Mouse (Mus musculus) erythroblast, embryonic 14.5 days (primary cell): Measurements from ENCODE around the gene Ivns1abp. TPM values are rescaled to one million over a fixed set of nuclear protein-coding genes. Genes with fewer than 3 reads are reported as not detected.
"Not testable (repeated sequence)": the region's sequence is repeated elsewhere in the genome, so short reads cannot be mapped to it uniquely, and the experiment has no call there.

ENCODE experiments used
- H3K27me3 ChIP-seq: 2 replicates; pipeline ENCODE4 v1.6.1; 2012; ENCODE audit warnings: inconsistent platforms; ENCODE audit not compliant: control insufficient read depth
- H3K36me3 ChIP-seq: 2 replicates; pipeline ENCODE4 v1.6.1; 2012; ENCODE audit warnings: mild to moderate bottlenecking, inconsistent platforms; ENCODE audit not compliant: control insufficient read depth
- H3K4me1 ChIP-seq: 2 replicates; pipeline ENCODE4 v1.6.1; 2012; ENCODE audit warnings: inconsistent platforms; ENCODE audit not compliant: control insufficient read depth
- H3K4me3 ChIP-seq: replicated peaks from 2 replicates; pipeline ENCODE3; 2012; ENCODE audit warnings: moderate library complexity, mild to moderate bottlenecking, inconsistent platforms
- H3K9me3 ChIP-seq: 2 replicates; pipeline ENCODE4 v1.6.1; 2012; ENCODE audit warnings: low read length, inconsistent platforms, mixed read lengths; ENCODE audit not compliant: control insufficient read depth
- GATA1 ChIP-seq: IDR thresholded peaks from 2 replicates; pipeline ENCODE4 v1.6.1; 2012; ENCODE audit warnings: low read length, inconsistent platforms, mixed read lengths
- TAL1 ChIP-seq: IDR thresholded peaks from 3 replicates; pipeline ENCODE4 v1.6.1; 2012; ENCODE audit warnings: low read length, inconsistent platforms, mixed read lengths
- polyA plus RNA-seq: library from polyadenylated mRNA; stranded (reverse); fragments of >175 nt; gene quantifications from 2 replicates; pipeline ENCODE4 v1.2.3, GENCODE M21; 2012

Gene Ivns1abp
- polyA plus RNA-seq, 1 experiment, result 1.1 TPM

GRCm38 (mm10) chr1:151346681-151347127 lies 2.4 kb downstream of the Ivns1abp start:
- Histone ChIP-seq H3K4me3 (peak overlapping the region; percentile 90), H3K27me3 (no peaks in the 10 kb centered on the region), H3K4me1 (peaks cover 53% of the 10 kb centered on the region), H3K36me3 (peaks cover 31% of the 10 kb centered on the region), H3K9me3 (no peaks in the 10 kb centered on the region)
- TF ChIP-seq GATA1 (peak; percentile 62), TAL1 (no peak)

GRCm38 (mm10) chr1:151348293-151348692 lies 4.0 kb downstream of the Ivns1abp start:
- Histone ChIP-seq H3K36me3 (peaks cover 47% of the 10 kb centered on the region), H3K4me1 (peaks cover 45% of the 10 kb centered on the region)
- not testable (repeated sequence) for H3K9me3 ChIP-seq, H3K27me3 ChIP-seq, H3K4me3 ChIP-seq

- H3K9me3 ChIP-seq, result no peaks in the 10 kb centered on the region
- no peaks in the 10 kb centered on the region for H3K27me3 ChIP-seq
- H3K4me3 ChIP-seq, result no peak overlapping the region
- peaks cover 7% of the 10 kb centered on the region for H3K4me1 ChIP-seq
- peaks cover 93% of the 10 kb centered on the region for H3K36me3 ChIP-seq
- no peak for TF ChIP-seq GATA1
- no peak for TF ChIP-seq TAL1
Observed at GRCm38 (mm10) chr1:151352911-151353310, 8.6 kb downstream of the Ivns1abp start.

GRCm38 (mm10) chr1:151355994-151356393 lies 11.7 kb downstream of the Ivns1abp start:
- Histone ChIP-seq H3K9me3 (no peaks in the 10 kb centered on the region), H3K4me3 (no peak overlapping the region), H3K27me3 (no peaks in the 10 kb centered on the region), H3K36me3 (peaks cover 100% of the 10 kb centered on the region), H3K4me1 (no peaks in the 10 kb centered on the region)
- TF ChIP-seq GATA1, result no peak
- no peak for TF ChIP-seq TAL1

DNA sequence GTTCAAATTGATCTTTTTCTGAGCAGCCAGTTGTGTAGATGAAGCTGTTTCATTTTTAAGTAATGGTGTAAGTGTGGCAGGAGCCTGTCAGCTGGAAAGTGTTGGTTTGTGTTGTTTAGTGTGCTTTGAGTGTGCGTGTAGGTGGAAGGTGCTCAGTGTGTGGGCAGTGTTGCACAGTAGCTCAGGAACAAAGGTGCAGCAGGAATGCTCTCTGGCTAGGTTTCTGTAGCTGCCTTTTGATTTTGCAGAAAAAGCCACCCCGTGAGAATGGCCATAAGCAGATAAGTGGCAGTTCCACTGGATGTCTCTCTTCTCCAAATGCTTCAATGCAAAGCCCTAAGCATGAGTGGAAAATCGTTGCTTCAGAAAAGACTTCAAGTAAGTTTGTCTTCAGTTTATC lies 15.1 kb downstream of the Ivns1abp start:
- Histone ChIP-seq H3K9me3 (no peaks in the 10 kb centered on the region), H3K4me1 (no peaks in the 10 kb centered on the region), H3K27me3 (no peaks in the 10 kb centered on the region), H3K4me3 (no peak overlapping the region), H3K36me3 (peaks cover 100% of the 10 kb centered on the region)
- no peak for TF ChIP-seq GATA1
- TF ChIP-seq TAL1, result no peak

GRCm38 (mm10) chr1:151366944-151367605 lies 22.8 kb downstream of the Ivns1abp start:
- Histone ChIP-seq H3K9me3 (no peaks in the 10 kb centered on the region), H3K36me3 (peaks cover 87% of the 10 kb centered on the region), H3K4me3 (no peak overlapping the region), H3K27me3 (no peaks in the 10 kb centered on the region), H3K4me1 (no peaks in the 10 kb centered on the region)
- TF ChIP-seq TAL1 (no peak), GATA1 (no peak)

- TF ChIP-seq GATA1 (no peak), TAL1 (no peak)
- no peaks in the 10 kb centered on the region for H3K27me3 ChIP-seq
- H3K4me3 ChIP-seq, result no peak overlapping the region
- no peaks in the 10 kb centered on the region for H3K9me3 ChIP-seq
- no peaks in the 10 kb centered on the region for H3K4me1 ChIP-seq
- H3K36me3 ChIP-seq, result peaks cover 79% of the 10 kb centered on the region
Observed at GRCm38 (mm10) chr1:151367721-151368324, 23.5 kb downstream of the Ivns1abp start.

GRCm38 (mm10) chr1:151368444-151368843 lies 24.2 kb downstream of the Ivns1abp start:
- peaks cover 73% of the 10 kb centered on the region for H3K36me3 ChIP-seq
- no peaks in the 10 kb centered on the region for H3K27me3 ChIP-seq
- H3K4me3 ChIP-seq, result no peak overlapping the region
- no peaks in the 10 kb centered on the region for H3K9me3 ChIP-seq
- TF ChIP-seq GATA1, result no peak
- no peak for TF ChIP-seq TAL1
- H3K4me1 ChIP-seq, result no peaks in the 10 kb centered on the region

- Histone ChIP-seq H3K27me3 (no peaks in the 10 kb centered on the region), H3K9me3 (no peaks in the 10 kb centered on the region), H3K36me3 (peaks cover 57% of the 10 kb centered on the region), H3K4me3 (no peak overlapping the region), H3K4me1 (no peaks in the 10 kb centered on the region)
- TF ChIP-seq TAL1 (no peak), GATA1 (no peak)
Observed at GRCm38 (mm10) chr1:151370573-151370972, 26.3 kb downstream of the Ivns1abp start.
